Mouse (Mus musculus) myocyte (in vitro differentiated cells): ENCODE measurements around the gene Bbof1.

Source experiments
- CEBPB ChIP-seq: IDR thresholded peaks from 2 replicates; pipeline ENCODE4 v1.6.1; 2011; ENCODE audit warnings: mild to moderate bottlenecking, moderate library complexity; ENCODE audit not compliant: poor library complexity, insufficient read depth, severe bottlenecking
- E2F4 ChIP-seq: IDR thresholded peaks from one replicate; pipeline ENCODE4 v1.6.1; 2011; ENCODE audit warnings: mild to moderate bottlenecking, control low read depth, moderate library complexity; ENCODE audit not compliant: insufficient read depth
- MAX ChIP-seq: IDR thresholded peaks from one replicate; pipeline ENCODE4 v1.6.1; 2011; ENCODE audit warnings: low read depth, mild to moderate bottlenecking, control low read depth
- MYOD1 ChIP-seq, 3 experiments: IDR thresholded peaks; one replicate each; pipeline ENCODE4 v1.6.1; 2011; ENCODE audit warnings: control low read depth in 2 of 3, low read depth in 2 of 3, mild to moderate bottlenecking in 2 of 3, moderate library complexity in 1 of 3; ENCODE audit not compliant: insufficient read length in 2 of 3, control insufficient read depth in 1 of 3
- POLR2A ChIP-seq: IDR thresholded peaks from one replicate; pipeline ENCODE4 v1.6.1; 2011; ENCODE audit warnings: low read depth, mild to moderate bottlenecking, control low read depth, moderate library complexity; ENCODE audit not compliant: insufficient read length
- POLR2AphosphoS2 ChIP-seq: IDR thresholded peaks from one replicate; pipeline ENCODE4 v1.6.1; 2011; ENCODE audit warnings: low read depth, control low read depth; ENCODE audit not compliant: insufficient read length
- REST ChIP-seq: IDR thresholded peaks from one replicate; pipeline ENCODE4 v1.6.1; 2011; ENCODE audit warnings: mild to moderate bottlenecking, control low read depth, moderate library complexity; ENCODE audit not compliant: insufficient read depth, insufficient read length
- SRF ChIP-seq: IDR thresholded peaks from one replicate; pipeline ENCODE4 v1.6.1; 2011; ENCODE audit warnings: low read depth; ENCODE audit not compliant: control insufficient read depth, insufficient read length
- TCF12 ChIP-seq: IDR thresholded peaks from one replicate; pipeline ENCODE4 v1.6.1; 2011; ENCODE audit warnings: mild to moderate bottlenecking, control low read depth; ENCODE audit not compliant: poor library complexity, insufficient read depth, severe bottlenecking
- TCF3 ChIP-seq: IDR thresholded peaks from one replicate; pipeline ENCODE4 v1.6.1; 2011; ENCODE audit warnings: low read depth, control low read depth; ENCODE audit not compliant: insufficient read length
- USF1 ChIP-seq: IDR thresholded peaks from one replicate; pipeline ENCODE4 v1.6.1; 2011; ENCODE audit warnings: low read depth, mild to moderate bottlenecking, control low read depth, moderate library complexity

DNA sequence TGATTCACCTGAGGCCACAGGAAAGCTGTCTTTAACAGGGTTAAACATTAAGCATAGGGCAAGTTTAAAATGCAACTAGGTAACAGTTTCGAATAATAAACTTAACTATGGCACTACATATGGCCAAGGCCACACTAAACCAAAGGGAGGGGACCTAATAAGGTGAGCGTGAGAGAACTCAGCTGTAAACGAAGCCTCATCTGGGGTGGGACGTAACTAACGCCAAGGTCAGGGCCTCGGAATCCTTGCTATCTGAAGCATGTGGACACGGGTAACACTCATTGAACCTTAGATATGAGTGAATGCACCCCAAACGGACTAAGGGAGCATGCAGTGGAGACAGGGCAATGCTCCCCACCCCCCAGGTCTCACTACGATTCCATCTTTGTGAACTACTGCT, 5.9 kb upstream of the Bbof1 start:
- no peak for TF ChIP-seq TCF3
- TF ChIP-seq CEBPB = no peak
- TF ChIP-seq POLR2AphosphoS2 = no peak
- TF ChIP-seq POLR2A = no peak
- no peak for TF ChIP-seq USF1
- no peak for TF ChIP-seq E2F4
- no peak for TF ChIP-seq MAX
- TF ChIP-seq MYOD1 (IDR thresholded peaks at IDR 0.05; ENCODE audit: control insufficient read depth in 1 of 3, insufficient read length in 2 of 3, low read depth in 2 of 3) = no peak
- no peak for TF ChIP-seq TCF12
- no peak for TF ChIP-seq SRF
- TF ChIP-seq REST = no peak
